Comparison of ENCODE assay signal across 10 mouse cellular contexts in the genomic region with DNA sequence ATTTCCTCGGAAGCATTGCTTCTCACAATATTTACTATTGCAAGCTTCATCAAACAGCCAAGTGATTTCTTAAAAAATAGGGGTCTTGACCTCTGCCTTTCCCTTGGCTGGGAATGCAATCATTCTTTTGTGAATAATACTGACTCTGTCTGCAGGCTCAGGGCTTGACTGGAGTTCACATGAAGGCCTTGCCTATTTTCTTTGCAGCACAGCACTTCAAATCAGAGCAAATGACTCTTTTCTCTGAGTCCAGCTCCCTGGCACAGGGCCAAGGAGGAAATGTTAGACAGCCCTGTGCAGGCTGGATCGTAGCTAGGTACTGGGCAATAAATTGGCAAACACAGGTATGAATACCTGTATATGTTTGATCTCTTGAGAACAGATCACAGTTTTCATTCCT.
DNase-seq lines count a peak whose midpoint lies in the region; ATAC-seq lines count a peak whose summit lies in the region.
"Had no signal": no experiment of that assay in that cellular context is flagged by ENCODE, and none has a peak within 500 bp of the region (broad histone marks: within the 10 kb centered on the region; RNA-seq: fewer than 3 reads in every experiment).

No protein-coding gene starts in this region.

- H3K4me1 ChIP-seq in embryonic facial prominence, embryonic 10.5 days: peaks cover 24% of the 10 kb centered on the region
- H3K4me1 ChIP-seq in lung, embryonic 16.5 days (replicated peaks; ENCODE audit: control insufficient read depth, insufficient read depth, low read length): no peaks in the 10 kb centered on the region
- H3K4me1 ChIP-seq in liver, embryonic 11.5 days (replicated peaks; ENCODE audit: control insufficient read depth, insufficient read depth, low read length): no peaks in the 10 kb centered on the region
- H3K4me1 ChIP-seq: heart, embryonic 15.5 days had no signal

- H3K27me3 ChIP-seq in embryonic facial prominence, embryonic 10.5 days (replicated peaks; ENCODE audit: low read depth, poor library complexity, severe bottlenecking): no peaks in the 10 kb centered on the region
- no peaks in the 10 kb centered on the region for H3K27me3 ChIP-seq in lung, embryonic 16.5 days (ENCODE audit: control insufficient read depth, insufficient read depth, low read depth, low read length)
- H3K27me3 ChIP-seq in liver, embryonic 11.5 days (replicated peaks; ENCODE audit: control insufficient read depth, insufficient read depth, low read length): no peaks in the 10 kb centered on the region
- H3K27me3 ChIP-seq: heart, embryonic 15.5 days; midbrain, embryonic 12.5 days had no signal

- peak; percentile 71 for ATAC-seq in lung, embryonic 16.5 days (ENCODE audit: low read depth)
- ATAC-seq in liver, embryonic 11.5 days (replicated peaks; ENCODE audit: low FRiP score): no peak

- no peak overlapping the region; the same call in 1 of the 2 replicates for H3K27ac ChIP-seq in embryonic facial prominence, embryonic 10.5 days (replicated peaks)
- no peak overlapping the region for H3K27ac ChIP-seq in lung, embryonic 16.5 days (ENCODE audit: low read length)
- H3K27ac ChIP-seq in liver, embryonic 11.5 days (ENCODE audit: low read depth, low read length): no peak overlapping the region
- H3K27ac ChIP-seq: heart, embryonic 15.5 days; midbrain, embryonic 12.5 days had no signal

- intact Hi-C loops in gastrocnemius, postnatal 36 days (cut with DNase I): no loop called here

- no peaks in the 10 kb centered on the region for H3K9me3 ChIP-seq in embryonic facial prominence, embryonic 10.5 days
- H3K9me3 ChIP-seq in lung, embryonic 16.5 days (ENCODE audit: control insufficient read depth, low read length): no peaks in the 10 kb centered on the region
- H3K9me3 ChIP-seq in liver, embryonic 11.5 days (ENCODE audit: control insufficient read depth, low read length): no peaks in the 10 kb centered on the region
- H3K9me3 ChIP-seq: heart, embryonic 15.5 days; midbrain, embryonic 12.5 days had no signal

- H3K36me3 ChIP-seq in embryonic facial prominence, embryonic 10.5 days (replicated peaks): no peaks in the 10 kb centered on the region
- no peaks in the 10 kb centered on the region for H3K36me3 ChIP-seq in lung, embryonic 16.5 days (ENCODE audit: control insufficient read depth, insufficient read depth, low read length)
- no peaks in the 10 kb centered on the region for H3K36me3 ChIP-seq in liver, embryonic 11.5 days (ENCODE audit: control insufficient read depth, insufficient read depth, low read length)
- H3K36me3 ChIP-seq: heart, embryonic 15.5 days; midbrain, embryonic 12.5 days had no signal

- H3K4me2 ChIP-seq in lung, embryonic 16.5 days (ENCODE audit: low read depth, low read length): no peak overlapping the region
- H3K4me2 ChIP-seq in liver, embryonic 11.5 days: no peak overlapping the region
- H3K4me2 ChIP-seq: heart, embryonic 15.5 days; midbrain, embryonic 12.5 days had no signal

- H3K4me3 ChIP-seq in embryonic facial prominence, embryonic 10.5 days: no peak overlapping the region
- no peak overlapping the region for H3K4me3 ChIP-seq in lung, embryonic 16.5 days (ENCODE audit: low read length)
- H3K4me3 ChIP-seq in liver, embryonic 11.5 days (ENCODE audit: low read depth, low read length): no peak overlapping the region
- H3K4me3 ChIP-seq: heart, embryonic 15.5 days; midbrain, embryonic 12.5 days had no signal

- H3K9ac ChIP-seq in lung, embryonic 16.5 days (ENCODE audit: low read length): no peak overlapping the region
- H3K9ac ChIP-seq in liver, embryonic 11.5 days (ENCODE audit: low read depth, low read length): no peak overlapping the region
- H3K9ac ChIP-seq: heart, embryonic 15.5 days; midbrain, embryonic 12.5 days had no signal

- 42% methylated on average over 2 of the region's 2 CpGs for WGBS in embryonic facial prominence, embryonic 10.5 days
- 9% methylated on average over 2 of the region's 2 CpGs for WGBS in lung, embryonic 16.5 days
- WGBS in liver, embryonic 11.5 days: 62% methylated on average over 2 of the region's 2 CpGs

- DNase-seq in gastrocnemius, postnatal 10 days: peak; percentile 16
- DNase-seq in gastrocnemius, postnatal 36 days: no peak
- DNase-seq in brain, adult 2 months (ENCODE audit: low read depth, low spot score): peak; percentile 35
- peak; percentile 31 for DNase-seq in embryonic facial prominence, embryonic 10.5 days (ENCODE audit: low spot score)
- no peak for DNase-seq in heart, postnatal 4 days
- no peak for DNase-seq in urinary bladder, adult 18-20 months (ENCODE audit: low spot score in 2 of 2)
- DNase-seq in liver, embryonic 11.5 days (ENCODE audit: low spot score): no peak

Comparison
In these comparisons a context has a peak if more than half of its experiments do, and no peak if none do; other contexts are left out.
1. DNase-seq: peak in gastrocnemius, postnatal 10 days (single experiment), brain, adult 2 months (single experiment) and embryonic facial prominence, embryonic 10.5 days (single experiment); none in gastrocnemius, postnatal 36 days (0 of 2), heart, postnatal 4 days (single experiment), urinary bladder, adult 18-20 months (0 of 2) and liver, embryonic 11.5 days (single experiment).